30 mouse cellular contexts compared by ENCODE assay signal in the genomic region with DNA sequence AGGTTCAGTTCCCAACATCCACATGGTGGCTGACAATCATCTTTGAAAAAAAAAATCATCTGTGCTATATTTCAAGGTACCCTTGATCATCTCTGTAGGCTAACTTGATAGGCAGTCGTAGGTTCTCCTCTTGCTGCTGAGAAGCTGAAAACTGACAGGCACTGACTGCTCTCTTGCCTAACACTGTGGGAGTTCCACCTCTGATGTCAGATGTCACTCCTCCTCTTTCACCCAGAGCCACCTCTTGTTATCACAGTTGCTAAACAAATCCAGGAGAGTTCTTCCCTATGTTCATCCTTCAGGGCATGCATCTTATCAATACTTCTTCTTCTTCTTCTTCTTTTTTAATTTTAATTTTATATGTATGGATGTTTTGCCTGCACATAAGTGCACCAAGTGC.
"Had no signal": no experiment of that assay in that cellular context is flagged by ENCODE, and none has a peak within 500 bp of the region (broad histone marks: within the 10 kb centered on the region; RNA-seq: fewer than 3 reads in every experiment).

No protein-coding gene starts in this region.

- H3K9ac ChIP-seq: limb, embryonic 12.5 days; limb, embryonic 13.5 days; limb, embryonic 15.5 days; liver, embryonic 13.5 days; liver, embryonic 14.5 days; liver, embryonic 15.5 days; lung, embryonic 14.5 days; lung, embryonic 15.5 days; midbrain, embryonic 12.5 days; midbrain, embryonic 13.5 days; midbrain, embryonic 15.5 days; neural tube, embryonic 12.5 days had no signal

- H3K4me3 ChIP-seq: left cerebral cortex, adult 2 months; limb, embryonic 10.5 days; limb, embryonic 12.5 days; limb, embryonic 13.5 days; limb, embryonic 15.5 days; liver, embryonic 13.5 days; liver, embryonic 15.5 days; lung, embryonic 15.5 days; megakaryocyte, embryonic 14.5 days; midbrain, embryonic 10.5 days; midbrain, embryonic 12.5 days; midbrain, embryonic 13.5 days; midbrain, embryonic 15.5 days; myocyte; neural tube, embryonic 12.5 days had no signal

- H3K4me2 ChIP-seq: limb, embryonic 12.5 days; limb, embryonic 13.5 days; limb, embryonic 15.5 days; liver, embryonic 13.5 days; liver, embryonic 15.5 days; lung, embryonic 14.5 days; lung, embryonic 15.5 days; midbrain, embryonic 11.5 days; midbrain, embryonic 12.5 days; midbrain, embryonic 13.5 days; midbrain, embryonic 15.5 days; neural tube, embryonic 12.5 days had no signal

- H3K27me3 ChIP-seq: limb, embryonic 12.5 days; limb, embryonic 13.5 days; limb, embryonic 15.5 days; liver, embryonic 13.5 days; liver, embryonic 15.5 days; lung, embryonic 15.5 days; megakaryocyte, embryonic 14.5 days; midbrain, embryonic 12.5 days; midbrain, embryonic 13.5 days; midbrain, embryonic 15.5 days; neural tube, embryonic 12.5 days had no signal

- H3K36me3 ChIP-seq: limb, embryonic 10.5 days; limb, embryonic 12.5 days; limb, embryonic 13.5 days; limb, embryonic 15.5 days; liver, embryonic 13.5 days; liver, embryonic 15.5 days; lung, embryonic 15.5 days; midbrain, embryonic 10.5 days; midbrain, embryonic 12.5 days; midbrain, embryonic 13.5 days; midbrain, embryonic 15.5 days; neural tube, embryonic 12.5 days had no signal

- H3K9me3 ChIP-seq: limb, embryonic 10.5 days; limb, embryonic 15.5 days; liver, embryonic 13.5 days; liver, embryonic 15.5 days; lung, embryonic 15.5 days; midbrain, embryonic 10.5 days; neural tube, embryonic 12.5 days had no signal

- DNase-seq: layer of hippocampus, postnatal 36 days; left cerebral cortex, postnatal 4 days; liver, embryonic 13.5 days; lung, adult 18-20 months; lung, adult 2 months; lung, embryonic 14.5 days; lung, postnatal 10 days; lung, postnatal 14 days; lung, postnatal 36 days; lung, postnatal 4 days; midbrain, embryonic 14.5 days had no signal

- H3K4me1 ChIP-seq: lung, embryonic 15.5 days; megakaryocyte, embryonic 14.5 days; midbrain, embryonic 10.5 days; midbrain, embryonic 12.5 days; midbrain, embryonic 13.5 days; midbrain, embryonic 15.5 days; neural tube, embryonic 12.5 days had no signal

- ATAC-seq: lung, postnatal 0 days; midbrain, embryonic 13.5 days; midbrain, embryonic 15.5 days; midbrain, embryonic 16.5 days had no signal

- H3K27ac ChIP-seq: left cerebral cortex, adult 2 months; limb, embryonic 10.5 days; limb, embryonic 12.5 days; limb, embryonic 13.5 days; limb, embryonic 15.5 days; liver, embryonic 13.5 days; liver, embryonic 14.5 days; liver, embryonic 15.5 days; lung, embryonic 15.5 days; macrophage; midbrain, embryonic 10.5 days; midbrain, embryonic 12.5 days; midbrain, embryonic 13.5 days; midbrain, embryonic 15.5 days; neural tube, embryonic 12.5 days had no signal
